Mouse (Mus musculus) kidney, adult 2 months (tissue): ENCODE data around the gene Pex7. TPM values are rescaled to one million over a fixed set of nuclear protein-coding genes. Genes with fewer than 3 reads are reported as not detected.

Source experiments
- DNase-seq: peaks from one replicate; pipeline ENCODE4 v3.0.0; 2021
- H3K27ac ChIP-seq: fragments of 200-500 bp; 2 replicates; pipeline ENCODE4 v1.5.1; 2012; ENCODE audit warnings: low read depth, low read length, control low read depth, inconsistent platforms; ENCODE audit not compliant: insufficient read depth
- H3K27me3 ChIP-seq: fragments of 200-500 bp; replicated peaks from 2 replicates; pipeline ENCODE4 v1.6.1; 2012; ENCODE audit warnings: mild to moderate bottlenecking, moderate library complexity, low read length, inconsistent platforms; ENCODE audit not compliant: control insufficient read depth, insufficient read depth
- H3K36me3 ChIP-seq: fragments of 200-500 bp; 2 replicates; pipeline ENCODE4 v1.6.1; 2012; ENCODE audit warnings: mild to moderate bottlenecking, moderate library complexity, low read length, inconsistent platforms; ENCODE audit not compliant: control insufficient read depth, insufficient read depth
- H3K4me1 ChIP-seq: fragments of 200-500 bp; 2 replicates; pipeline ENCODE4 v1.6.1; 2011; ENCODE audit warnings: low read length; ENCODE audit not compliant: control insufficient read depth, insufficient read depth
- H3K4me3 ChIP-seq: fragments of 200-500 bp; 2 replicates; pipeline ENCODE4 v1.5.1; 2011; ENCODE audit warnings: mild to moderate bottlenecking, low read depth, low read length, control low read depth; ENCODE audit not compliant: insufficient read depth
- CTCF ChIP-seq: fragments of 200-500 bp; conservative IDR thresholded peaks from 2 replicates; pipeline ENCODE4 v1.5.1; 2011; ENCODE audit warnings: low read depth, mild to moderate bottlenecking, control low read depth, low read length, moderate library complexity, mixed read lengths; ENCODE audit not compliant: insufficient read depth, insufficient read length
- POLR2A ChIP-seq: fragments of 200-500 bp; IDR thresholded peaks from one replicate; pipeline ENCODE4 v1.6.1; 2011; ENCODE audit warnings: low read depth, low read length, control low read depth
- WGBS: fragments of 180-500 bp; shearing (Covaris S2); methylation state at CpG from one replicate; pipeline ENCODE4 v1.1.7; 2018; 5-methylcytosine and 5-hydroxymethylcytosine counted together
- polyA plus RNA-seq: library from polyadenylated mRNA; depleted of rRNA; stranded (reverse); fragments of >200 nt; gene quantifications from 2 replicates; pipeline ENCODE4 v1.2.3, GENCODE M21; 2012; rRNA removed

Pex7 gene
- 87.4 and 90.9 TPM in 2 replicates for polyA plus RNA-seq

DNA sequence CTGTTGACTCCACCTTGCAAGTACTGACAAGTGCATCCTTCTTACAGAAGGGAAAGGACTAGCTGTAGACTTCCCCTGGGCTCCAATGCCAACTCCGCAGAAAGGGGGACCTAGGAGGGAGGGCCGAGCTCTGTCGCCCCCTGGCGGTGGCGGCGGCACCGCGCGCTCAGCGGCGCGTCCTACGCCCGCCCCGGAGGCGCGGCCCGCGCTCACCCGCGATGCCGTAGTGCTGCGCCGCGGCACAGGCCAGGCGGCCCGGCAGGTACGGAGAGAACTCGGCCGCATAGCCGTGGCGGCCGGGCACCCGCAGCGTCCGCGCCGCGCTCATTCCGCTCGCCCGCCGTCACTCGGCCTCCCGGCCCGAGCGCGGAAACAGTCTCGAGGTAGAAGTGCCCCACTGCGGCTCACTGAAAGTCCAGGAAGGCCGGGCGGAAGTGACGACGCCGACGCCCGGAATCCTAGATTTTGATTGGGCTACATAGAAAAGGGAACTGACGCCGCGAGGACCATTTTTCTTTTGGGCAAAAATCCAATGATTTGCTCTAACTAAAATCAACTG, at the start of gene Pex7:
Gene Pex7, minus strand, starts transcription at position 444 of the 559 bp plus-strand sequence.
- peak; percentile 97 for DNase-seq
- WGBS, result 2% methylated on average over 60 of the region's 60 CpGs
- no peaks in the 10 kb centered on the region for H3K36me3 ChIP-seq
- TF ChIP-seq CTCF (peak; percentile 85), POLR2A (peak; percentile 5)
- H3K27me3 ChIP-seq, result no peaks in the 10 kb centered on the region; the same call in 1 of the 2 replicates
- H3K4me1 ChIP-seq, result peaks cover 5% of the 10 kb centered on the region; the same call in 1 of the 2 replicates
- peak within 1 kb of the TSS; percentile 80 for H3K27ac ChIP-seq
- H3K4me3 ChIP-seq, result peak within 1 kb of the TSS; percentile 61

DNA sequence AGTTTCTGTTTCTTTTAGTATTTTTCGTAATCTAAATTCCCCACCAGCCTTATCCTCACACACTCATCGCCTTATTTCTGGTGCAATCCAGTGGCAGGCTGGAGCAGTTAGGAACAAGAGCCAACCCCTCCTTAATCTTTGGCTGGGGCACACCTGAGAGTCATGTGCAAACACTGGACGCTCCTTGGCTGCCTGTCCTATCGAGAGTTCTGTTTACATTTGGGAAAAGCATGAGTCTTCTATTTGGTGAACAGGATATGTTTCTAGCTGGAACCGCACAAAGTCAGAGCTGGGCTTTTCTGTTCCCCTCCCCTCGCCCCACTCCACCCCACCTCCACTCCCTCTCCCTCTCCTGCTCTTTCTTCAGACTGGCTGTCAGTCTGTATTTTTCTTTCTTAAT, 49.3 kb upstream of the Pex7 start:
- Histone ChIP-seq H3K27me3 (no peaks in the 10 kb centered on the region), H3K27ac (peak overlapping the region; percentile 12; the same call in 1 of the 2 replicates), H3K4me1 (peaks cover 42% of the 10 kb centered on the region), H3K36me3 (no peaks in the 10 kb centered on the region), H3K4me3 (no peak overlapping the region)
- peak; percentile 55 for DNase-seq
- 37% methylated on average over 6 of the region's 6 CpGs for WGBS
- no peak for TF ChIP-seq CTCF
- no peak for TF ChIP-seq POLR2A

DNA sequence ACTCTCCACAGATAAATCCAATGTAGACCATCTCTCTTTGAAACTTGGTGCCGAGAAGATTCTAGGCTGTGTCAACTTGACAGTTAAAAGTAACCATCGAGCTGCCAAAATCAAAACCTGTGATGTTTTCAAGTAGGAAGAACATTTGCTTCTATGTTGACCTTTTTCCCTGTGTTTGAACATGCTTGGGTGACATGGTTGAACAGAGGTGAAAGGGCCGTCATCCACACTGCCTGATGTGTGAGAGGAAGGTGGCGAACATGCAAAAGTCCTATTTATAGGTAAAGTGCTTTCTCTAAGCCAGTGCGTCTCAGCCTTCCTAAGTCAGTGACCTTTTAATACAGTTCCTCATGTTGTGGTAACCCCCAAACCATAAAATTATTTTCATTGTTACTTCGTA, 48.3 kb upstream of the Pex7 start:
- no peak overlapping the region for H3K4me3 ChIP-seq
- TF ChIP-seq POLR2A (no peak), CTCF (no peak)
- no peaks in the 10 kb centered on the region for H3K36me3 ChIP-seq
- peaks cover 42% of the 10 kb centered on the region for H3K4me1 ChIP-seq
- no peaks in the 10 kb centered on the region for H3K27me3 ChIP-seq
- H3K27ac ChIP-seq, result no peak overlapping the region
- DNase-seq, result no peak
- 67% methylated on average over 6 of the region's 6 CpGs for WGBS

DNA sequence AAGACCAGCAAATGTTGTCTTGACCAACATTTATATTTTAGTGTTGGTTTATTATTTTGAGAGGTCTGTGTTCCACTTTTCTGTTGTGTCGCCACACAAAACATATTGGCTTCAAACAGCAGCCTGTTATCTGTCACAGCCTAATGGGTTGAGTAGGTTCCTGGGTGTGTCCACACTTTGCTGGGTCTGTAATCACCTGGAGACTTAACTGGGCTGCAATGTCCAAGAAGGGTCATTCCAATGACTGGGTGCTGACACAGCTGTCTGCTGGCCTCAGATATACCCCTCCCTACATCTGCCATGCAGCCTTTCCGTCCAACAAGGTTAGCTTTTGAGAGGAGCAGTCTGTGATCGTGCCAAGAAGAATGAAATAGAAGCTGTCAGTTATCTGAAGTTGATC, 47.1 kb upstream of the Pex7 start:
- H3K27me3 ChIP-seq, result no peaks in the 10 kb centered on the region
- peak; percentile 40 for DNase-seq
- 48% methylated on average over 3 of the region's 3 CpGs for WGBS
- H3K4me1 ChIP-seq, result peaks cover 42% of the 10 kb centered on the region
- no peaks in the 10 kb centered on the region for H3K36me3 ChIP-seq
- TF ChIP-seq POLR2A (no peak), CTCF (no peak)
- no peak overlapping the region for H3K4me3 ChIP-seq
- H3K27ac ChIP-seq, result peak overlapping the region; percentile 2; the same call in 1 of the 2 replicates

DNA sequence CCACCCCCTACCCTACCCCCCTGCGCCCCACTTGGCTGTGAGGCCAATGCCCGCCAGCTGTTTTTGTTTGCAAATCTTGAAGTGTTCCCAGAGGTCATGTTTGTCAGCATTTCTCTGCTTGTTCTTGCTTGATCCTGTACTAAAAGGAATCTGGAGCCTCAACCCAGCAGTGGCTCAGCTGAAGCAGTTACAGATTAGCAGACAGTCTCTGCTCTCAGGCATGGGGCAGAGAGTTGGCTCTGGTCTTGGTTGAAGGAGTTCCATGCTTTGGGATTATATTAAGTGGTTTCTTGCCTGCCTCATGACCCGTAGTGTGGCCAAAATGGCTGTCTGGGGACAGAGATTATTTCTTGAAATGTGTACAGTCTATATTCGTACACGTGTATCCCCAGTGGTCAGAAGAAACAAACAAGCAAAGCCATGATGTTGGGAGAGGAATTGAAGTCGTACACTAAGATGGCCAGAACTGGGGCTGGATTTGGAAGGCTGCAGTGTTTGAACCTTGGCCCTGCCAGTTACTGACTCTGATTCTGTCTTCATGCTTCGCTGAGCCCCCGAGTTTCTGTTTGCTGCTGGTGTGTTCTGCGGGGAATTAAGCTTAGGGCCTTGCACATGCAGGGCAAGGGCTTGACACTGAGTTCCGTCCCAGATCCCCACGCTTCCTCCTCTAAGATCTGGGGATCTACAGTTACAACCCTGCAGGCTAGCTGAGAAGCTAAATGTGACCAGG, 45.7 kb upstream of the Pex7 start:
- 47% methylated on average over 11 of the region's 11 CpGs for WGBS
- no peaks in the 10 kb centered on the region for H3K36me3 ChIP-seq
- TF ChIP-seq CTCF (no peak), POLR2A (no peak)
- no peak overlapping the region for H3K4me3 ChIP-seq
- peak; percentile 90 for DNase-seq
- no peaks in the 10 kb centered on the region for H3K27me3 ChIP-seq
- peaks cover 38% of the 10 kb centered on the region for H3K4me1 ChIP-seq
- H3K27ac ChIP-seq, result peak overlapping the region; percentile 66

DNA sequence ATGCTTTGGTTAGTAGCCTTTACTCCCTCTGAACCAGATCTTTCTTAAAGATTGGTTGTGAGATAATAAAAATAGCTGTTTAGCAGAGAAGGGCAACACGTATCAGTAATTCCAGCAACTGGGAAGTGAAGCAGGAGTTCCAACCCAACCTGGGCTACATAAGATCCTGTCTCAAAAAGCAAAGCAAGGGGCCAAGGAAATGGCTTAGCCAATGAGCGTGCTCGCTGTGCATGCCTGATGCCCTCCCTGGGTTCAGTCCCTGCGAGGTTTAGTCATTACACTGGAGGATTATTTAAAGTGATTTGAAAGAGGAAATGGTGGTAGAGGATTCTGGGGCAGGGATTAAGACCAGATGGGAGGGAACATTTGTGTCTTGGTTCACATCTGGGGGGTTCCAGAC, 41.6 kb upstream of the Pex7 start:
- no peak for DNase-seq
- no peak overlapping the region for H3K27ac ChIP-seq
- TF ChIP-seq CTCF (no peak), POLR2A (no peak)
- 79% methylated on average over 4 of the region's 4 CpGs for WGBS
- no peaks in the 10 kb centered on the region for H3K27me3 ChIP-seq
- H3K4me1 ChIP-seq, result peaks cover 20% of the 10 kb centered on the region
- H3K4me3 ChIP-seq, result no peak overlapping the region
- H3K36me3 ChIP-seq, result no peaks in the 10 kb centered on the region

DNA sequence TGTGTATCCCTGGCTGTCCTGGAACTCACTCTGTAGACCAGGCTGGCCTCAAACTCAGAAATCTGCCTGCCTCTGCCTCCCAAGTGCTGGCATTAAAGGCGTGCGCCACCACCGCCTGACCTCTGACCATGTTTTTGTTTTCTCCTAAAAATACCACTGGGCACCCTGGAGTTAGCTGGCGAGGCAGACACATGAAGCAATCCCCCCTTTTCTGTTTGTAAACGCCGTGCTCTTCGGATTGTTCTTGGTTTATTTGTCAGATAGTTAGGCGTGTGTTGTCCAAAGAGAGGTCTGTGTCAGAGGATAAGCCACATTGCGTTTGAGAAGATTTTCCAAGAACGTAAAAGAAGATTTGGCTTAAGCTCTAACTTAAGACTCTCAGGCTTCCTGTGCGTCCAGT, 40.9 kb upstream of the Pex7 start:
- DNase-seq, result no peak
- no peaks in the 10 kb centered on the region for H3K36me3 ChIP-seq

More for the DNA sequence above, 40.9 kb upstream of the Pex7 start:
- Histone ChIP-seq H3K4me3 (no peak overlapping the region), H3K4me1 (peaks cover 14% of the 10 kb centered on the region), H3K27ac (no peak overlapping the region), H3K27me3 (no peaks in the 10 kb centered on the region)
- TF ChIP-seq POLR2A (no peak), CTCF (no peak)
- WGBS, result 97% methylated on average over 11 of the region's 11 CpGs
